Mouse (Mus musculus): Measurements from ENCODE around the gene Etnppl. TPM values are rescaled to one million over a fixed set of nuclear protein-coding genes. Genes with fewer than 3 reads are reported as not detected.
A peak's percentile ranks its signal among the peaks of the same experiment; 100 is the strongest.

Gene Etnppl
- polyA plus RNA-seq, 1 experiment from 2014 or later = 7.6 TPM

DNA sequence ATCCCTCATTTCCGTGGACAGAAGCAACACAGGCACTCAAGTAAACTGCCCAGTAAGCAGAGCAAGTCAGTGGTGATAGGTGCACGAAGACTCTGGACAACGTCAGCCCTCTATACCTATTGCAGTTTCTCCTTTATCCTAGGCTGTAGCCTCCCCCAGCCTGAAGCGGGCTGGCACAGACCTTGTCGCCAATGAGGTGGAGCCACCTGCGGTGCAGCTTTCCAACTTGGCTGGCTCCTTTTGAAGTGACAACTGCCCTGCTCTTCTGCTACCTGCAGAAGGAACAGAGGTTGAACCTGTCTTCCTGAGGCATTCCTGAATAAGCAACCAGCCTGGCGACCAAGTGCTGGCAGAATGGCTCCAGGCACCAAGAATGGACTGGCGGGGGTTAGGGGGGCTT lies 66.6 kb downstream of the Etnppl start:
- ATAC-seq (replicated peaks; ENCODE audit: low FRiP score, low read depth) = no peak
- Histone ChIP-seq H3K9ac (ENCODE audit: low read depth, low read length) (no peak overlapping the region), H3K27ac (no peak overlapping the region), H3K4me3 (replicated peaks; ENCODE audit: low read depth, low read length) (no peak overlapping the region), H3K36me3 (ENCODE audit: insufficient read depth, low read length) (no peaks in the 10 kb centered on the region), H3K4me1 (replicated peaks; ENCODE audit: insufficient read depth, low read length) (no peaks in the 10 kb centered on the region), H3K27me3 (ENCODE audit: insufficient read depth, low read length) (no peaks in the 10 kb centered on the region), H3K9me3 (replicated peaks; ENCODE audit: low read length) (no peaks in the 10 kb centered on the region), H3K4me2 (ENCODE audit: low read length) (no peak overlapping the region)
- DNase-seq (ENCODE audit: low spot score) = no peak
- no peak for TF ChIP-seq CTCF (IDR thresholded peaks at IDR 0.05; ENCODE audit: low read depth)
- 86% methylated on average over 8 of the region's 8 CpGs for WGBS

DNA sequence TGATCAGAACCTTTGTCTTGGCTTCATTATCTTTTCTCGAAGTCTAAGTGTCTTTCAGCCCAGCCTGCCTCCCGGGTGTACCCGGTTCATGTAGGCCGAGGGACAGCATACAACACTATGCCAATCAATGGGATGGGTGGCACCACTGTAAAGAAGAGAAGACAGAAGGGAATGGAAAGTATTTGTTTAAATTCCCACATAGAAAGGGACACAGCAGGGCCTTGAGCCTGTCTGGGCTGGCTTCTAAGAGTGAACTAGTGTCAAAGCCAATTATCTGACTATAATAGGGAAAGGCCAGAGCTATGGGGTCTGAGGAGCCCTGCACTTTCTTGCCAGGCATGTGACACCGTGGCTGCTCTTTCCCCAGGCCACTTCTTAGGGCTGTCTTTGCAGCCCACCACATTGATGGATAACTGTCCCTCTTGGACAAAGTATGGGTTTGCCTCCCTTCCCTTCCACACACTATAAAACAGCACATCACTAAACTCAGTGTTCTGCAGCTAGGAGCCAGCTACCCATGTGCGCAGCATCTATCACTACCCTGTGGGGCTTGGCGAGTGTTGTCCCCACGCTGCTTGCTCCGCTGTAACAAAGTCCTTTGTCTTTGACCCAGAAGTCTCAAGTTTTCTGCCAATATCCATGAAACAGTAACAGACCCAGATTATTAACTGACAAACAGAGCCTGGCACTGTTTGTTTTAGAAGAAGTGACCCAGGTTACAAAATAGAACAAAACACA lies 67.2 kb downstream of the Etnppl start:
- H3K9ac ChIP-seq (ENCODE audit: low read depth, low read length) = no peak overlapping the region
- peak overlapping the region; percentile 31; the same call in 1 of the 2 replicates for H3K27ac ChIP-seq
- H3K4me2 ChIP-seq (ENCODE audit: low read length) = no peak overlapping the region
- WGBS = 88% methylated on average over 9 of the region's 9 CpGs
- no peaks in the 10 kb centered on the region for H3K4me1 ChIP-seq (replicated peaks; ENCODE audit: insufficient read depth, low read length)
- no peaks in the 10 kb centered on the region for H3K36me3 ChIP-seq (ENCODE audit: insufficient read depth, low read length)
- no peak for DNase-seq (ENCODE audit: low spot score)
- no peak for ATAC-seq (replicated peaks; ENCODE audit: low FRiP score, low read depth)
- no peak for TF ChIP-seq CTCF (IDR thresholded peaks at IDR 0.05; ENCODE audit: low read depth)
- H3K27me3 ChIP-seq (ENCODE audit: insufficient read depth, low read length) = no peaks in the 10 kb centered on the region
- no peaks in the 10 kb centered on the region for H3K9me3 ChIP-seq (replicated peaks; ENCODE audit: low read length)
- H3K4me3 ChIP-seq (replicated peaks; ENCODE audit: low read depth, low read length) = no peak overlapping the region

DNA sequence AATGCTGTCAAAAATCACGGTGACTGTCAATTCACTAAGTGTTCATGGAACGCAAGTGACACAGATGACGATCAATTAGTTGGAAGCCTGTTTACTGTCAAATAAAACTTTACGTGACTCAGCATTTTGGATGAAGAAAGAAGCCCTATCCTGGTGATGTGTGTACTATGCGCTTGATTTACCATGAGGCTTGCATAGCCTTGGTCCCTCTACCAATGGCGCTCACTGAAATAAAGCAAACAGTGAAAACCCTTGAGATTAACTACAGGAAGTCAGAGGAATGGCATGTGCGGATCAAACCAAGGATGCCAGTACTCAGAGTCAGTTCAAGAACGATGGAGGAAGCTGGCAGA lies 67.7 kb downstream of the Etnppl start:
- no peaks in the 10 kb centered on the region for H3K36me3 ChIP-seq (ENCODE audit: insufficient read depth, low read length)
- no peak overlapping the region for H3K27ac ChIP-seq
- H3K27me3 ChIP-seq (ENCODE audit: insufficient read depth, low read length) = no peaks in the 10 kb centered on the region
- 84% methylated on average over 8 of the region's 8 CpGs for WGBS
- no peak overlapping the region for H3K9ac ChIP-seq (ENCODE audit: low read depth, low read length)
- no peak for DNase-seq (ENCODE audit: low spot score)
- H3K9me3 ChIP-seq (replicated peaks; ENCODE audit: low read length) = no peaks in the 10 kb centered on the region
- H3K4me3 ChIP-seq (replicated peaks; ENCODE audit: low read depth, low read length) = no peak overlapping the region
- H3K4me2 ChIP-seq (ENCODE audit: low read length) = no peak overlapping the region
- ATAC-seq (replicated peaks; ENCODE audit: low FRiP score, low read depth) = no peak
- H3K4me1 ChIP-seq (replicated peaks; ENCODE audit: insufficient read depth, low read length) = no peaks in the 10 kb centered on the region
- TF ChIP-seq CTCF (IDR thresholded peaks at IDR 0.05; ENCODE audit: low read depth) = no peak

DNA sequence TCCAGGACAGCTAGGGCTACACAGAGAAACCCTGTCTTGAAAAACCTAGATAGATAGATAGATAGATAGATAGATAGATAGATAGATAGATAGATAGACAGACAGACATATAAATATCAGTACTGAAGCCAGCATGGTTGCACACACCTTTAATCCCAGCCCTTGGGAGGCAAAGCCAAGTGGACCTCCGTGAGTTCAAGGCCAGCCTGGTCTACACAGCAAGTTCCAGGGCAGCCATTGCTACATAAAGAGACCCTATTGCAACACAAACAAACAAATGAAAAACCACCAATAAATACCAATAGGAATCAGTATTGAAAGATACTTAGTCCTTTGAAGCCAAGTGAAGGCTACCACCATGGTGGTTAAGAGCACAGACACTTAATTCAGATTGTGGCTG lies 69.8 kb downstream of the Etnppl start:
- Histone ChIP-seq H3K4me1 (replicated peaks; ENCODE audit: insufficient read depth, low read length) (peaks cover 10% of the 10 kb centered on the region; the same call in 1 of the 2 replicates), H3K27me3 (ENCODE audit: insufficient read depth, low read length) (no peaks in the 10 kb centered on the region), H3K27ac (no peak overlapping the region), H3K9ac (ENCODE audit: low read depth, low read length) (no peak overlapping the region), H3K4me2 (ENCODE audit: low read length) (no peak overlapping the region), H3K36me3 (ENCODE audit: insufficient read depth, low read length) (no peaks in the 10 kb centered on the region), H3K9me3 (replicated peaks; ENCODE audit: low read length) (no peaks in the 10 kb centered on the region), H3K4me3 (replicated peaks; ENCODE audit: low read depth, low read length) (no peak overlapping the region)
- WGBS = 94% methylated on average over 1 of the region's 1 CpGs
- DNase-seq (ENCODE audit: low spot score) (no peak), ATAC-seq (replicated peaks; ENCODE audit: low FRiP score, low read depth) (no peak)
- TF ChIP-seq CTCF (IDR thresholded peaks at IDR 0.05; ENCODE audit: low read depth) = no peak

Other genes with a start within 250 kb of the Etnppl start
- gene Ostc, start 92.0 kb downstream of the Etnppl start, polyA plus RNA-seq (2015; fragmentation: Nextera tagmentation; extraction: Ambion mirVana) = 359 and 361 TPM in 2 replicates
- gene Rpl34, start 113.0 kb downstream of the Etnppl start, polyA plus RNA-seq (2015; fragmentation: Nextera tagmentation; extraction: Ambion mirVana) = 914 and 1,078 TPM in 2 replicates